Mouse (Mus musculus): ENCODE data around the gene Pigk. TPM values are rescaled to one million over a fixed set of nuclear protein-coding genes. Genes with fewer than 3 reads are reported as not detected.

Pigk gene
- polyA plus RNA-seq, 1 experiment, result 0.65 TPM

DNA sequence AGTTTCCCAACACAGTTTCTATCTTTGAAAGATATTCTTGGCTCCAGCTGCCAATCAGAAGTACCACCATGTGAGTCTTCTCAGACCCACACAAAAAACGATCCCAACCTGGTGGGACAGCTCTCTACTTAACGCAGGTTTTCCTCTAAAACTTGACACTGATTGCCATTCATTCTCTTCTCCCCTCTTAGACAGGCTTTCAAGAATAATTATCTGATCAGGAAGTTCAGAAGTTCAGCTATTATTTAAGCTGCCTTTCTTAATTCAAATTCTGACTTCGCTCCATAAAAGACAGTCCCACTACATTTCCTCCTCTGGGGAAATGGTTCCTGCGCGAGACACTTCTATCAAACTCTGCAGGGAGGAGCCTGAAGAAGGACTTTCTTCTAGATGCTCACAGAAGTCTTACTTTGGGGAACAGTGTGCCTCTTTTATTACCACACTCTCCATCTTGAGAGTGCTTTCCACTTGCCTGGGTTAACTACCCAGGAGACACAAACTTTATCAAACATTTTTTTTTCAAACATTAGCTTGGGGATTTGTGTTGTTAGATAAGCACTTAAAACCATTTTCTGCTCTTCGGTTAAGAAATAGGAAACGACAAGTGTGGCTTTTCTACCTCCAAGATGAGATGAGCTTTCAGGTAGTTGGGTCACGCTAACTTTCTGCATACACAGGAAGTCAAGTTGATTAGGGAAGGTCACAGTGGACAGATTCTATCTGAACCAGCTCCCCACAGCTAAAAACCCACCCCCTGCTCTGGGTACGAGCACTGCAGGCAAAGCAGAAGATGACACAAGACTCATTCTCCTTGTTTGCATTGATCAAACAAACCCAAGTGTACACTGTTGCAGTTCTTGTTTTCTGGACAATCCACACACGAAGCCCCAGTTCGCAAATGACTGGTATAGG lies 238.0 kb downstream of the Pigk start:
- H3K27me3 ChIP-seq (ENCODE audit: control insufficient read depth), result no peaks in the 10 kb centered on the region
- peaks cover 23% of the 10 kb centered on the region for H3K4me1 ChIP-seq (ENCODE audit: control insufficient read depth)
- no peak overlapping the region for H3K4me3 ChIP-seq (replicated peaks)
- H3K9me3 ChIP-seq (ENCODE audit: control insufficient read depth, low read length), result no peaks in the 10 kb centered on the region
- TF ChIP-seq GATA1 (IDR thresholded peaks at IDR 0.05; ENCODE audit: low read length), result no peak
- TF ChIP-seq TAL1 (IDR thresholded peaks at IDR 0.05; ENCODE audit: low read length), result no peak
- H3K36me3 ChIP-seq (ENCODE audit: control insufficient read depth), result no peaks in the 10 kb centered on the region

DNA sequence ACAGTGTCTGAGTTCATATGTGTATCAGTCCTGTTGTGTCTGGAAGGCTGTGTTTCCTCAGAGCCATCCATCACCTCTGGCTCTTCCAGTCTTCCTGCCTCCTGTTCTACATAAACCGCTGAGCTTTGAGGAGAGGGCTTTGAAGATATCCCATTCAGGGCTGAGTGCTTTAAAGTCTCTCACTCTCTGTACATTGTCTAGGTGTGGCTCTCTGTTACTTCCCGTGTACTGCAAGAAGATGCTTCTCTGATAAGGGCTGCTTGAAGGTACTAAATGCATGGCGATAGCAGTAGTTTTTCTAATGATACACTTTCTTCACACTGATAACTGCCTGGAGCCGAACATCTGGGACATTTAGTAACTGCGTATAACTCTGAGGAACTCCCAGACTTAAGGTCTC lies 242.1 kb downstream of the Pigk start:
- H3K27me3 ChIP-seq (ENCODE audit: control insufficient read depth), result no peaks in the 10 kb centered on the region
- TF ChIP-seq TAL1 (IDR thresholded peaks at IDR 0.05; ENCODE audit: low read length) (no peak), GATA1 (IDR thresholded peaks at IDR 0.05; ENCODE audit: low read length) (no peak)
- H3K36me3 ChIP-seq (ENCODE audit: control insufficient read depth), result no peaks in the 10 kb centered on the region
- peaks cover 4% of the 10 kb centered on the region for H3K4me1 ChIP-seq (ENCODE audit: control insufficient read depth)
- H3K9me3 ChIP-seq (ENCODE audit: control insufficient read depth, low read length), result no peaks in the 10 kb centered on the region
- no peak overlapping the region for H3K4me3 ChIP-seq (replicated peaks)

DNA sequence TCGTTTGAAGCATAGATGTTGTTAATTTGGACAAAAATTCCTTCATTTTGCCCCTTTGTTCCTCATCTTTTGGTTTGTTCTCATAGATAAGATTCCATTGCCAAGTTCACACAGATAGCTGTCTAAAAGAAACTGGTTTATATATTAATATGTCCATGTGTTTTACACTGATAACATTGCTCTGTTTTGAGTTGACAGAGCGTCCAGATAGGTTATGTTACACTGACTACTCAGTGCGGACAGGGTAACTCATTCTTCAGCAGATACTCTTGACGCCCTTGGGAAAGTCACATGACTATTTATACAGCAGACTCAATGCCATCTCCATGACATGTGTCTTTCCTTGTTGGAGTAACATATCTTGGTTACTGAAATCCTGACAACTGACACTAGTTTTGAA lies 242.9 kb downstream of the Pigk start:
- TF ChIP-seq GATA1 (IDR thresholded peaks at IDR 0.05; ENCODE audit: low read length), result no peak
- TF ChIP-seq TAL1 (IDR thresholded peaks at IDR 0.05; ENCODE audit: low read length), result no peak
- H3K36me3 ChIP-seq (ENCODE audit: control insufficient read depth), result no peaks in the 10 kb centered on the region
- H3K9me3 ChIP-seq (ENCODE audit: control insufficient read depth, low read length), result no peaks in the 10 kb centered on the region
- H3K27me3 ChIP-seq (ENCODE audit: control insufficient read depth), result no peaks in the 10 kb centered on the region
- peaks cover 4% of the 10 kb centered on the region for H3K4me1 ChIP-seq (ENCODE audit: control insufficient read depth)
- no peak overlapping the region for H3K4me3 ChIP-seq (replicated peaks)

DNA sequence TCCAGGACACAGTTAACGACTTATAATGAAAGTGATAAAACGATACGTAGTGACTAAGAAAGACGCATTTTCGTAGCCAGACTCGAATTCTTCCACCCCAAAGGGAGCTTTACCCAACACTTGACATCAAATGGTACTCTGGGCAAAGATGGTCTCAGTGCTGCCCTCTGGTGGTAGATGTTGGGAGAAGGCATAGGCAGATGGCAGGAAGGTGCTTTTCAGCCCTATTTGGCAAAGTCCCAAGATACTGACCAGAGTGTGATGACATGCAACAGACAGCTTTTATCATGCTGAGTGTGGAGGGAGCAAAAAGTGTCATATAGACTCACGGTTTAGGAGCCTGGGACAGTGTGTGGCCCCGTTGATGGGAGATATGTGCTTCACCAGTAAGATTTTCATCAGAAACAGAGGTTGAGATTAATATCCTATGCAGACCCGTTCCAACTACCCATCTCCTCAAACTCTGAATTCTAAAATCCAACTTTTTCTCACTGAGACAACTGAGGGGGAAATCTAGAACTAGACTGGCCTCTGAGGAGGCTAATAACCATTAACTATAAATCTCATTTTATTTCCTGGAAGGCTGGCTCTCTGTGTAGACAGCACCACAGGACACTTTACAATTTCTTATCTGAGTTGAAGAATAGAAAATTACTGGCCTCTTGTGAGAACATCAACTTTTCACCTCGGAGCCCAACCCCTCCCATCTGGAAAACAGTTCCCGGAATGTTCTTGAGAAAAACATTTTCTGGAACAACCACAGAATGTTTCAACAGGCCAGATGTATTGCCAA lies 244.7 kb downstream of the Pigk start:
- TF ChIP-seq GATA1 (IDR thresholded peaks at IDR 0.05; ENCODE audit: low read length), result no peak
- no peak for TF ChIP-seq TAL1 (IDR thresholded peaks at IDR 0.05; ENCODE audit: low read length)
- H3K4me1 ChIP-seq (ENCODE audit: control insufficient read depth), result peaks cover 4% of the 10 kb centered on the region
- H3K36me3 ChIP-seq (ENCODE audit: control insufficient read depth), result no peaks in the 10 kb centered on the region
- no peak overlapping the region for H3K4me3 ChIP-seq (replicated peaks)
- H3K27me3 ChIP-seq (ENCODE audit: control insufficient read depth), result no peaks in the 10 kb centered on the region
- no peaks in the 10 kb centered on the region for H3K9me3 ChIP-seq (ENCODE audit: control insufficient read depth, low read length)

DNA sequence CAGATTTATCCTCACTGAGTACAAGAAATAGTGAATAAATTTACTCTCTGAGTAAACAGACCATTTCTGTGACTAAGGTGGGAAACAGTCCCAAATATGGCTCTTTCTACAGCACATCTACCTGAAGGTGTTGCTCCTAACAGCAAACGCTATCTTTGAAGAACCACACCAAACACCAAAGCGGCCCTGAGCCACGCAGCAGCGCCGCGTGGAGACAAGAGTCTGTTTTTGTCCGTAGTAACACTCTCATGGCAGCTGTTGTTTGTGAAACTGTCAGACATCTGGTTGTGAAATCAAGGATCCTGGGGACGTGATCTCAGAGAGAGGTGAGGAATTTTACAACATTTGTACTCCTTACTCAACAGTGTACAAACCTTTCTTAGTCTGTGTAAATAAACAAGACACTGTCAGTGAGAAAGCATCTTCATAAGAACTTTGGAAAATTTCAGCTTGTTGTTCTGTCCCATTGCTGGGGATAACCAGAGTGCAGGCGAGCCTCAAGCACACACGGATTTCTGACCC lies 248.0 kb downstream of the Pigk start:
- H3K4me1 ChIP-seq (ENCODE audit: control insufficient read depth), result peaks cover 2% of the 10 kb centered on the region; the same call in 1 of the 2 replicates
- H3K27me3 ChIP-seq (ENCODE audit: control insufficient read depth), result no peaks in the 10 kb centered on the region
- H3K4me3 ChIP-seq (replicated peaks), result no peak overlapping the region
- TF ChIP-seq TAL1 (IDR thresholded peaks at IDR 0.05; ENCODE audit: low read length) (no peak), GATA1 (IDR thresholded peaks at IDR 0.05; ENCODE audit: low read length) (no peak)
- peaks cover 21% of the 10 kb centered on the region for H3K9me3 ChIP-seq (ENCODE audit: control insufficient read depth, low read length)
- H3K36me3 ChIP-seq (ENCODE audit: control insufficient read depth), result no peaks in the 10 kb centered on the region

DNA sequence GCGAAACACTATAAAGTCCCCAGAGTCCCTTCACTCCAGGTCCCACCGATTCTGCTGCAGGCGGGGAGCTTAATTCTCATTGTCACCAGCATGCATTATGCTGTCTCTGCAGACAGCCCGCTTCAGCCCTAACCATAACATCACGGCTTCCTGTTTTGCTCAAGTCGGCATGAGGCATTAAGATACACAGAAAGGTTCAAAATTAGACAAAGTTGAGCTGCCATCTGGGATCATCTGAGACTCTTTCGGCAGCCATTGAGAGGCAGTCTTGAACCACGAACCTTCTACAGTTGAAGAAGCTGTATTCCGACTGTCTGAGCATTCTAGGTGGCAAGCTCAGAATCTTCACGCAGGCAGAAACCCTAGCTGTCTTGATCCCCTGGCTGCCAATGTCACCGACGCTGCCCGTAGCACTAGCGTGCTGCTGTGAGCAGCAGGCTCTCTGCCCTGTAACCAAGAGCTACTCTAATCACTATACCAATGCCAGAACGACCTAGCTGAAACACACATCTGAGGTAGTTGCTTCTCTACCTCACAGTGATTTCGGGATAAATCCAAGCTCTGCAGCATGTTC lies 256.0 kb downstream of the Pigk start:
- H3K9me3 ChIP-seq (ENCODE audit: control insufficient read depth, low read length), result peaks cover 17% of the 10 kb centered on the region
- H3K27me3 ChIP-seq (ENCODE audit: control insufficient read depth), result peaks cover 2% of the 10 kb centered on the region; the same call in 1 of the 2 replicates
- TF ChIP-seq TAL1 (IDR thresholded peaks at IDR 0.05; ENCODE audit: low read length) (no peak), GATA1 (IDR thresholded peaks at IDR 0.05; ENCODE audit: low read length) (no peak)
- no peaks in the 10 kb centered on the region for H3K36me3 ChIP-seq (ENCODE audit: control insufficient read depth)
- H3K4me1 ChIP-seq (ENCODE audit: control insufficient read depth), result no peaks in the 10 kb centered on the region
- no peak overlapping the region for H3K4me3 ChIP-seq (replicated peaks)

DNA sequence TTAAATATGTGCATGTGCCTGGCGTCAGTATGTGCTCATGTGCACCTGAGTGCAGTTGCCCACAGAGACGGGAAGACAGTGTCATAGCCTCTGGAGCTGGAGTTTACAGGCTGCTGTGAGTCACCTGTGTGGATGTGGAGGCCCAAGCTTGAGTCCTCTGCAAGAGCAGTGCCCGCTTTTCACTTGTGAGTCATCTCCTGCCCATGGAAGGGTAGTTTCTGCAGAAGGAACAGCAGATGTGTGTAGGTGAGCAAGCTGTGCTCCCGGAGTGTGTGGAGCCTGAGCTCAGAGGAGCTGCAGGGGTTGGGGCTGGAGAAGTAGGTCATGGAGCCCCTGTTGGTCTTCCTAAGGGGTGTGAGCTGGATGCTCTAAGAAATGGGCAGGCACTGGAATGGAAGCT lies 257.5 kb downstream of the Pigk start:
- TF ChIP-seq GATA1 (IDR thresholded peaks at IDR 0.05; ENCODE audit: low read length), result no peak
- no peak for TF ChIP-seq TAL1 (IDR thresholded peaks at IDR 0.05; ENCODE audit: low read length)

DNA sequence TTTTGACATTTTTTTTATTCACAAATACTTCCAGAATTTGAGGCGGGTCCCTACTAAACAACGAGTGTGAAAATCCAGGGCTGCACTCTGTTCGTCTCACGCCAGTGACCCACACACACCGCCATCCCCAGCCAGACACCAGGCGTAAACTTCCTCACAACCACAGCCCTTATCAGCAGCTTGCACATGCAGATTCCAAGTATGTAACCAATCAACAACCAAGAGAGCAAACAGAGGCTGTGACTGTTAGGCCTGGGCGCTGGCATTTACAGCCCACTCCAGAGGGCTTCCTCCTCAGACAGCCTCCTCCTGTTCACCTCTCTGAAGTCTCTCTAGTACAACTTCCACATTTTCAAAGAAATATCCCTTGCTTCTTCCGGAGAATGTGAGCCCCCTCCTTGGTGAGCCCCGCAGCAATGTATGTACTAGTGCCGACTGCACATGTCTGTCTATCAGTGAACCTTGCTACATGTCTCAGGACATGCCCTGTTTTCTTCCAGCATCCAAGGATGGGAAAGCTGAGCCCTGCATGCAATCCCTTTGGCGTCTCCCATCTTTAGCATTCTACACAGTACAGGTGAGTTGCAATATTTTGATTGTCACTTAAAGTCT lies 265.7 kb downstream of the Pigk start:
- H3K27me3 ChIP-seq (ENCODE audit: control insufficient read depth), result peaks cover 56% of the 10 kb centered on the region
- TF ChIP-seq GATA1 (IDR thresholded peaks at IDR 0.05; ENCODE audit: low read length) (no peak), TAL1 (IDR thresholded peaks at IDR 0.05; ENCODE audit: low read length) (no peak)
- H3K4me3 ChIP-seq (replicated peaks), result no peak overlapping the region
- H3K9me3 ChIP-seq (ENCODE audit: control insufficient read depth, low read length), result no peaks in the 10 kb centered on the region; the same call in 1 of the 2 replicates
- H3K4me1 ChIP-seq (ENCODE audit: control insufficient read depth), result peaks cover 6% of the 10 kb centered on the region
- H3K36me3 ChIP-seq (ENCODE audit: control insufficient read depth), result no peaks in the 10 kb centered on the region

More for the DNA sequence above, 257.5 kb downstream of the Pigk start:
- H3K36me3 ChIP-seq (ENCODE audit: control insufficient read depth), result no peaks in the 10 kb centered on the region
- no peak overlapping the region for H3K4me3 ChIP-seq (replicated peaks)
- no peaks in the 10 kb centered on the region for H3K4me1 ChIP-seq (ENCODE audit: control insufficient read depth)
- H3K9me3 ChIP-seq (ENCODE audit: control insufficient read depth, low read length), result peaks cover 5% of the 10 kb centered on the region
- H3K27me3 ChIP-seq (ENCODE audit: control insufficient read depth), result peaks cover 2% of the 10 kb centered on the region; the same call in 1 of the 2 replicates

Measured in erythroblast, embryonic 14.5 days (primary cell).